17 mouse cellular contexts compared by ENCODE assay signal in the genomic region with DNA sequence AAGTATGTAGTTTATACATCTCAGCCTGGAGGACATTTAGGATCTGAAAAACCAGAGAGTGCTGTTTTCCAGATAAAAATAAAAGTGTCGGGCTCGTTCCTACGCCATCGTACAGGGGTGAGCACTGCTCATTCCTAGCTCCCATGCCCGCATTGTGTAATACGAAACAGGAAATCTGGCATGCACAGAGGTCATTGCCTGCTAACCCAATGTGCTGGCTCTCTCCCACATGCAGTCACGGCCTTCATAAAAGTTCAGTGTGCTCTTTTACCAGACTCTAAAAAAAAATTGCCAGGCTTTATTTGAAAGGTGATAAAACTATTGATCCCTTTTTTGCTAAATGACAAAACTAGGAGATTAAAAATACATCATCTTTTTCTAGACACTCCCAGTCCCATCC.
A peak's percentile ranks its signal among the peaks of the same experiment; 100 is the strongest.
DNase-seq lines count a peak whose midpoint lies in the region; ATAC-seq and TF ChIP-seq lines count a peak whose summit lies in the region.
"Had no signal": no experiment of that assay in that cellular context is flagged by ENCODE, and none has a peak within 500 bp of the region (broad histone marks: within the 10 kb centered on the region; RNA-seq: fewer than 3 reads in every experiment).

No protein-coding gene starts in this region.

- no peak overlapping the region for H3K4me3 ChIP-seq in liver, adult 2 months (ENCODE audit: insufficient read depth, low read depth, low read length)
- H3K4me3 ChIP-seq in hindbrain, embryonic 13.5 days = no peak overlapping the region
- H3K4me3 ChIP-seq: forebrain, embryonic 10.5 days; heart, embryonic 12.5 days; limb, embryonic 15.5 days; midbrain, embryonic 10.5 days had no signal

- peak; percentile 44; the same call in 1 of the 2 replicates for ATAC-seq in frontal cortex, adult (ENCODE audit: low TSS enrichment)
- no peak for ATAC-seq in granulocyte monocyte progenitor cell, adult 5-6 weeks (replicated peaks; ENCODE audit: poor library complexity, severe bottlenecking)
- ATAC-seq in hindbrain, embryonic 13.5 days (ENCODE audit: low FRiP score) = no peak
- ATAC-seq: hindbrain, embryonic 16.5 days had no signal

- H3K36me3 ChIP-seq in liver, adult 2 months (ENCODE audit: control insufficient read depth, insufficient read depth, low read length) = no peaks in the 10 kb centered on the region
- H3K36me3 ChIP-seq in hindbrain, embryonic 13.5 days = no peaks in the 10 kb centered on the region
- H3K36me3 ChIP-seq: forebrain, embryonic 10.5 days; heart, embryonic 12.5 days; limb, embryonic 15.5 days; midbrain, embryonic 10.5 days had no signal

- no peak overlapping the region for H3K9ac ChIP-seq in liver, adult 2 months (ENCODE audit: low read depth, low read length)
- H3K9ac ChIP-seq in hindbrain, embryonic 13.5 days = no peak overlapping the region
- H3K9ac ChIP-seq: heart, embryonic 12.5 days; limb, embryonic 15.5 days had no signal

- H3K4me2 ChIP-seq in hindbrain, embryonic 13.5 days = no peak overlapping the region
- H3K4me2 ChIP-seq: heart, embryonic 12.5 days; limb, embryonic 15.5 days had no signal

- no peak overlapping the region for H3K27ac ChIP-seq in liver, adult 2 months (replicated peaks; ENCODE audit: insufficient read depth, low read depth, low read length)
- no peak overlapping the region for H3K27ac ChIP-seq in hindbrain, embryonic 13.5 days
- H3K27ac ChIP-seq: forebrain, embryonic 10.5 days; limb, embryonic 15.5 days; midbrain, embryonic 10.5 days had no signal

- TF ChIP-seq POLR2A in liver, adult 2 months (IDR thresholded peaks at IDR 0.05; ENCODE audit: extremely low read depth, insufficient read depth, low read length) = no peak

- H3K27me3 ChIP-seq in liver, adult 2 months (ENCODE audit: control insufficient read depth, insufficient read depth, low read length) = no peaks in the 10 kb centered on the region
- no peaks in the 10 kb centered on the region for H3K27me3 ChIP-seq in hindbrain, embryonic 13.5 days
- H3K27me3 ChIP-seq: heart, embryonic 12.5 days; limb, embryonic 15.5 days had no signal

- no peaks in the 10 kb centered on the region for H3K4me1 ChIP-seq in liver, adult 2 months (ENCODE audit: control insufficient read depth, insufficient read depth, low read length)
- H3K4me1 ChIP-seq in hindbrain, embryonic 13.5 days (replicated peaks) = no peaks in the 10 kb centered on the region
- H3K4me1 ChIP-seq: forebrain, embryonic 10.5 days; heart, embryonic 12.5 days; midbrain, embryonic 10.5 days had no signal

- DNase-seq in frontal cortex, postnatal 25 days (ENCODE audit: low spot score in 2 of 2) = no peak
- peak; percentile 83 for DNase-seq in liver, adult 2 months (ENCODE audit: extremely low read depth, low read depth, low spot score)
- DNase-seq in liver = no peak
- DNase-seq in embryo, embryonic 10.5 days (ENCODE audit: low spot score) = peak; percentile 7
- DNase-seq in skeletal muscle tissue, adult 2 months (ENCODE audit: low read depth, low spot score) = peak; percentile 5
- DNase-seq: kidney, adult 18-20 months; lung, adult 18-20 months; lung, postnatal 4 days; thymus, adult 18-20 months had no signal

- no peak for TF ChIP-seq CTCF in liver, adult 2 months (IDR thresholded peaks at IDR 0.05; ENCODE audit: low read depth, low read length)

- 55% methylated on average over 7 of the region's 7 CpGs for WGBS in liver, adult 2 months
- 80% methylated on average over 7 of the region's 7 CpGs for WGBS in hindbrain, embryonic 13.5 days

- no peaks in the 10 kb centered on the region for H3K79me2 ChIP-seq in liver, adult 2 months (ENCODE audit: control insufficient read depth, insufficient read depth, low read length)

- H3K9me3 ChIP-seq in hindbrain, embryonic 13.5 days = no peaks in the 10 kb centered on the region
- H3K9me3 ChIP-seq: forebrain, embryonic 10.5 days; heart, embryonic 12.5 days; limb, embryonic 15.5 days; midbrain, embryonic 10.5 days had no signal

Comparison
In these comparisons a context has a peak if more than half of its experiments do, and no peak if none do; other contexts are left out.
1. DNase-seq: peak in liver, adult 2 months (single experiment), embryo, embryonic 10.5 days (single experiment) and skeletal muscle tissue, adult 2 months (single experiment); none in frontal cortex, postnatal 25 days (0 of 2) and liver (single experiment).